Mouse (Mus musculus): ENCODE measurements around the gene Gm21972.

The Gm21972 gene

GRCm38 (mm10) chr1:86161061-86161460, 27.6 kb downstream of the Gm21972 start:
- CTCF ChIA-PET, result no interaction called here

- CTCF ChIA-PET, result no interaction called here
Observed at GRCm38 (mm10) chr1:86174602-86175001, 41.2 kb downstream of the Gm21972 start.

GRCm38 (mm10) chr1:86176066-86176465, 42.6 kb downstream of the Gm21972 start:
- CTCF ChIA-PET, result no interaction called here

GRCm38 (mm10) chr1:86178462-86179253, 45.2 kb downstream of the Gm21972 start:
- CTCF ChIA-PET, result interaction anchor here (0.5 to 1.1 kb wide), 6 partner anchors 22 to 518 kb away, joined by 3 to 6 read pairs (median 3); no protein-coding TSS in a partner anchor

GRCm38 (mm10) chr1:86182004-86182709, 48.7 kb downstream of the Gm21972 start:
- CTCF ChIA-PET, result interaction anchor here (0.7 kb wide), 1 partner anchor 126 kb away, joined by 4 read pairs; no protein-coding TSS in a partner anchor

- CTCF ChIA-PET, result interaction anchor here (0.7 kb wide), 1 partner anchor 23 kb away, joined by 3 read pairs; no protein-coding TSS in a partner anchor
Observed at GRCm38 (mm10) chr1:86183577-86184263, 50.3 kb downstream of the Gm21972 start.

- CTCF ChIA-PET, result no interaction called here
Observed at GRCm38 (mm10) chr1:86186762-86187161, 53.3 kb downstream of the Gm21972 start.

GRCm38 (mm10) chr1:86187856-86188255, 54.4 kb downstream of the Gm21972 start:
- CTCF ChIA-PET, result no interaction called here

- CTCF ChIA-PET, result interaction anchor here (1.1 kb wide), 1 partner anchor 152 kb away, joined by 3 read pairs; no protein-coding TSS in a partner anchor
Observed at GRCm38 (mm10) chr1:86188271-86188670, 54.8 kb downstream of the Gm21972 start.

- CTCF ChIA-PET, result interaction anchor here (1.1 kb wide), 1 partner anchor 151 kb away, joined by 3 read pairs; no protein-coding TSS in a partner anchor
Observed at GRCm38 (mm10) chr1:86189034-86189702, 55.7 kb downstream of the Gm21972 start.

- CTCF ChIA-PET, result no interaction called here
Observed at GRCm38 (mm10) chr1:86190843-86191242, 57.4 kb downstream of the Gm21972 start.

- CTCF ChIA-PET, result no interaction called here
Observed at GRCm38 (mm10) chr1:86194044-86194443, 60.6 kb downstream of the Gm21972 start.

- CTCF ChIA-PET, result no interaction called here
Observed at GRCm38 (mm10) chr1:86198276-86198675, 64.8 kb downstream of the Gm21972 start.

- CTCF ChIA-PET, result no interaction called here
Observed at GRCm38 (mm10) chr1:86199026-86199425, 65.6 kb downstream of the Gm21972 start.

- CTCF ChIA-PET, result no interaction called here
Observed at GRCm38 (mm10) chr1:86201312-86201711, 67.9 kb downstream of the Gm21972 start.

- CTCF ChIA-PET, result no interaction called here
Observed at GRCm38 (mm10) chr1:86202617-86203219, 69.3 kb downstream of the Gm21972 start.

GRCm38 (mm10) chr1:86210676-86211075, 77.2 kb downstream of the Gm21972 start:
- CTCF ChIA-PET, result no interaction called here

- CTCF ChIA-PET, result no interaction called here
Observed at GRCm38 (mm10) chr1:86211498-86211897, 78.1 kb downstream of the Gm21972 start.
